Mouse (Mus musculus) adrenal gland, adult 8-10 months (tissue): Measurements from ENCODE around the gene Pdk1. TPM values are rescaled to one million over a fixed set of nuclear protein-coding genes. Genes with fewer than 3 reads are reported as not detected.
"Not testable (repeated sequence)": the region's sequence is repeated elsewhere in the genome, so short reads cannot be mapped to it uniquely, and the experiment has no call there.

Source experiments
- DNase-seq: peaks from one replicate; pipeline ENCODE4 v3.0.0; 2022
- total RNA-seq, 4 experiments: library from RNA; stranded (reverse); gene quantifications; 2 replicates each; pipeline ENCODE4 v1.2.4; 2022

The Pdk1 gene
- total RNA-seq, 4 experiments from 2014 or later, result 24.3 to 40.4 (median 31.7) TPM

DNA sequence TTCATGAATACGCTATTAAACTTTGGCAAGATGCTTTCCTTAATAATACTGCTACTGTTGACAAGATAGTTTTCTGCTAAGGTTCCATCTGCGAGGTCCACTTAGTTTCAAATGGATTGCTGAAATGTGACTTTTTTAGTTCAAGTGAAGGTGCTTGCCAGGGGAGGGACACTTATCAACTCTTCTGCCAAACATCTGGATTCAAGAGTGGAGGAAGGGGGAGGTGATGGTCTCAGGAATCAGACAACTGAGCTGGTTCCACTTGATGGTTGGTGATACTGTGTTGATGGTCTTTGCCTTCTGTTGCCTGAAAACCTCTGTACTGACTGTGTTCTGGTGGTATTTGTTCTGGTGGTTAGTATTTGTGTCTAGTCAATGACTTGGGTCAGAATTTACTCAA, 1.4 kb downstream of the Pdk1 start:
- DNase-seq, result no peak

DNA sequence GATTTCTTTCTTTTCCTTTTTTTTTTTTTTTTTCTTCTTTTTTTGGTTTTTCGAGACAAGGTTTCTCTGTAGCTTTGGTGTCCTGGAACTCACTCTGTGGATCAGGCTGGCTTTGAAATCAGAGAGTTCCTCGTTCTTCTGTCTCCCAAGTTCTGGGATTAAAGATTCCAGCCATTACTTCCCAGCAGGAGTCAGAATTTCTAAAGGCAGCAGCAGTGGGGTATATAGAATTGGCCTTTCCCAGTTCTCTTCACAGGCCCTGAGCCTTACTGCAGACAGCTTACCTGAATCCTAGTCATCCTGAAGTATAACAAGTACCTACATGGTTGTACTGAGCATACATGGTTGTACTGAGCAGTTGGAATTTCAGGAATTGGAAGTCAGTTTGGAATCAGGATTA, 1.8 kb downstream of the Pdk1 start:
- DNase-seq, result no peak

DNA sequence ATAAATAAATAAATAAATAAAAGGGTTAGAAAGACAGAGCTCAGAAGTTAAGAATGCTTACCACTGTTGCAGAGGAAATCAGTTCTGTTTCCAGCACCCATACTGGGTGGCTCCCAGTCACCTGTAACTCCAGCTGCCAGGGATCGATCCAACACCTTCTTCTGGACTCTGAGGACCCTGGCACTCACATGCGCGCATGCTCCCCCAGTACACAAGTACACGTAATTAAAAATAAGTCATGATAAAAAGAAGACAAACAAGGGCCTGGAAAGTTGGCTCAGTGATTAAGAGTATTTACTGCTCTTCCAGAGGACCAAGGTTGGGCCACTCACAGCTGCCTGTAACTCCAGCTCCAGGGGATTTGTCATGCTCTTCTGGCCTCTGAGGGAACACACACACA, 4.8 kb downstream of the Pdk1 start:
- no peak for DNase-seq

DNA sequence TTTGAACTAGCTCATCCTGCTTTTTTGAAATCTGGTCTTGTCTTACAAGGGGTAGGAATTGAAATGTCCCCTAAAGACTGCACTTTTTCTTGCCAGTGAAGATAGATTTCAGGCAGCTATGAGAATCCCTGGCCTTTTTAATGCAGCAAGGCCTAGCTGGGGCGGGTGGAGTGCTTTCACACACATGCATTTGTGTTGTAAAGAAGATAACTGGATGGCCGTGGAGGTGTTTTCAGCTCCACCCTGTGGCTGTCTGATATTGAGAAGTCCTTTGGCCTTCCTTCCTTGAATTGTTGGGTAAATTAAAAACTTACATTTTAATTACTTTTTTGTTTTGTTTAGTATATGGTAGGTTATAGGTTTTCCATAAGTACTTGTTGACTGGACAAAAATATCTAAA, 5.4 kb downstream of the Pdk1 start:
- no peak for DNase-seq

DNA sequence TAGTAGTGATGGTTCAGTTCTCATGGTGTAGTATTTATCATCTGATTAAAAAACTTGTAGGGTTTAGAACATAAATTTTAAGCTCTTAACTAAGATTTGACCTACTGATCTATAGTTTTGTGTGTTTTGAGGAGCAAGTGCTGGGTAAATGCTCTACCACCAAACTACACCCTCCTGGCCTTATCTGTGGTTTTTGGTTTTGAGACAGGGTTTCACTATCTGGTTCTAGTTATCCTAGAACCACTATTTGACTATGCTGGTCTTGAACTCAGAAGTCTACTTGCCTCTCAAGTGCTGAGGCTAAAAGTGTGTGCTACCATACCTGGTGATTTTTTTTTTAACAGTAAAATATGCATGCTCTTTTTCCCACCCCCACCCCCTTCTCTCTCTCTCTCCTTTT, 5.9 kb downstream of the Pdk1 start:
- no peak for DNase-seq

DNA sequence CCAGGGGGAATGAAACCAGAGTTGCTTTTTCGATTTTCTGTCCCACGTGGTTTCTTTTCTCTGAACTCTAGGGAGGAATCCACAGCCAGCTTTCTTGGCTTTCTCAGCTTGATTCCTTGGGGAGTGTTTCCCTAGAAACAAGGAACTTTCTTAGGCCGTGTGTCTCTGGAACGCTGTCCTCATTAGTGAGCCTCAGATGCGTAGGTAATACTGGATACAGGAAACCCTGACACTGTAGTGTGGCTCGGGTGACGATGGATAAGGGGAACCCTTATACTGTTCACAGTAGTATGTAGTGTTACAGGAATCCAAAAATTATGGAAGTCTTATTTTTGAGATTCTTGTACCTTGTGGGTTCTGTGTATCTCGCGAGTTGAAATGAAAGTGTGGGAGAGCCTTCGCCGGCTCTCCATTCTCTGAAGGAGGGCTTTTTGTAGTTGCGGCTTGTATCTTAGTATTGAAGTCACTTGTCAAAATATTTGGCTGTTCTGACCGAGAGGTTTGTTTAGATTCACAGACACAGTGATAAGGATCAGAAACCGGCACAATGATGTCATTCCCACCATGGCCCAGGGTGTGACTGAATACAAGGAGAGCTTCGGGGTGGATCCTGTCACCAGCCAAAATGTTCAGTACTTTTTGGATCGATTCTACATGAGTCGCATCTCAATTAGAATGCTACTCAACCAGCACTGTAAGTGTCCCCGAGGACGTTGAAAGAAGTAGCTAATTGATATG, 10.1 kb downstream of the Pdk1 start:
- DNase-seq, result no peak

DNA sequence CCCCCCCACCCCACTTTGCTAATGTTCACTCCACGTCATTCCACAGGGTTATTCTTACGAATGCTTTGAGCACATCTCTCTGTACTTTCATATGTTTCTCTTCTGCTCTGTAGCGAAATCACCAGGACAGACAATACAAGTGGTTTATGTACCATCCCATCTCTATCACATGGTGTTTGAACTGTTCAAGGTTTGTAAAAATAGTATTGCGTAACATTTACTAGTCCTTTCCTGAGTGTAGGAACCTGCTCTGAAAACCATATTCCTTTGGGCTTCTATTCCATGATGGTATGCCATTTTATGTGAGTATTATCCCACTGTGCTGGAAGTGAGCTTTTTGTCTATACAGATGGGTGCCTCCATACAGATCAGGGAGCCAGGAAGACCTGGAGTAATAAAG, 14.2 kb downstream of the Pdk1 start:
- DNase-seq, result no peak

DNA sequence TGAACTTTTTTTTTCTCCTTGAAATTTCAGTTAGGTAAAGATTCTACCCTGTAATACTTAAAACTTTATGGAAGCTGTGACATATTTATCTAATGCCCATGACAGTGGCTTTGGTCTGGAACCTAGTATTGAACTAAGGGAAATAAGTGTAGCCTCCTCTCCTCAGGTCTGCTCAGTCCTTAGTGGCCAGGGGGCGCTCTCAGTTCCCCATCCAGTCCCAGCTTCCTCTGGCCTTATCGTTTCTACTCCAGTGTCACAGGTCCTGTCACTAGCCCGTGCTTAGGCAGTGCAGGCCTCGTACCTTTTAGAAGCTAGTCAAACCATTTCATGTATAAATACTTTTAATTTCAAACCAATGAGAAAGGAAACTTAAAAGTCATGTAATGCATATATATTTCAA, 15.4 kb downstream of the Pdk1 start:
- DNase-seq, result no peak

DNA sequence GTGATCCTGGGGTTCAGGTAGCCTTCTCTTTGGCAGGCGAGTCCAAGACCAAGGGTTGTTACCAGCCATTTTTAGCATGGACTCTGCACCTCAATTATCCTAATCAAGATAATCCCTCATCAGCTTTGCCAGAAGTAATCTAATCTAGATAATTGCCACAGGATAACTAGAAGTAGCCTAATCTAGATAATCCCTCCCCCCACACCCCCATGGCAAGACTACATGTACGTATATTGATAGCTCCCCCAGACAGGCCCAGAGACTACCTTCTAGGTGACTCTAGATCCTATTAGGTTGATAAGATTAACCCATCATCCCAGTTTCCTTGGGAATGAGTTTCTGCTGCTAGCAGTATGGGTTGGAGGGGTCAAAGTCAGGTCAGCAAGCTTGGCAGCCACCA, 18.5 kb downstream of the Pdk1 start:
- no peak for DNase-seq

DNA sequence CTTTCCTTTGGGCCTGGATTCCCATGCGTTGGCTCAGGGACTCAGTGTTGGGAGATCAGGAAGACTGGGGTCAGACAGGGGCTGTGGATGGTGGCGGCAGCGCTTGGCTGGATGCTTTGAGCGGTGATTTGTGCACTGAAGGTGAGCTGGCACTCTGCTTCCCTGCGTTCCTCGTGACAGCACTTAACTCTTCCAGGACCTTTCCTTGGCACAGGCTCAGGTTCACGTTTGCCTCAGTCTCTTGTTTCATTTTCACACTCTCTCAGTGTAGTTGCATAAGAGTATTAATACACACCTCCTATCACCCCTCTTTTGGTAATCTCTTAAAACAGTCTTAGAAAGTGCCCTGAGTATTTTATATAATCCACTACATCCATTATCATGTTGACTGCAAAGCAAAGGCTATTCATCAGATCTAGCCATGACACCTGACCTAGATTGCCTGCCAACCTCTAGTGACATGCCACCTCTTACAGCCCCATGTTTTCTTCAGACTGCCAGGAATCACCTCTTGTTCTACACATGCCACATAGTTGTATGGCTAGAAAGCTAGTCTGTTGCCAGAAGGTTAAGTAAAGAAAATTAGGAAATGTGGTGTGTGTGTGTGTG, 19.8 kb downstream of the Pdk1 start:
- DNase-seq, result peak; percentile 13

DNA sequence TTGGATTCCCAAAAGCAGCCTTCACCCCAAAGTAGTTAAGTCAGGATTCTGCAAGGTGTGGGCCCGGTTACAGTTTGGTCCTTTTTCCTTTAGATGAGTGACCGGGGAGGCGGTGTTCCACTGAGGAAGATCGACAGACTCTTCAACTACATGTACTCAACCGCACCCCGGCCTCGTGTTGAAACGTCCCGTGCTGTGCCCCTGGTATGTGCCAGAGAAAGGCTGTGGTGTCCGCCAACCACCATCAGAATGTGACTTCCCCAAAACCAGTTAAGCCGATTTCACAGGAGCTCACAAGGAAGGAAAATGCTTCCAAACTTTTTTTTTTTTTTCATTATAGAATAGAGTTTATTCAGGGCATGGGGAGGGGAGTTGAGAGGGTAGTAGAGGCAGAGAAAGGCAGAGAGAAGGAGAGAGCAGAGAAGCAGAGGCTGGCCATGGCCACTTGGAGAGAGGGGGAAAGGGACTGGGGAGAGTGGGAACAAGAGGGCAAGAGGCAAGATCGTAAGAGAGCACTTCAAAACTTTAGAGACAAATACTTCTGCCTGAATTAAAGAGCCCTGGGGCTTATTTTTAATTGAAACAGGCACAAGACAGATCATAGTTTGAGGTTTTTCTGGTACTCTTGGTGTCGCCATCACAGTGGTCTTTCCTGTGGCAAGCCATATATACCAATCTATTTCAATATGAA, 22.7 kb downstream of the Pdk1 start:
- no peak for DNase-seq

DNA sequence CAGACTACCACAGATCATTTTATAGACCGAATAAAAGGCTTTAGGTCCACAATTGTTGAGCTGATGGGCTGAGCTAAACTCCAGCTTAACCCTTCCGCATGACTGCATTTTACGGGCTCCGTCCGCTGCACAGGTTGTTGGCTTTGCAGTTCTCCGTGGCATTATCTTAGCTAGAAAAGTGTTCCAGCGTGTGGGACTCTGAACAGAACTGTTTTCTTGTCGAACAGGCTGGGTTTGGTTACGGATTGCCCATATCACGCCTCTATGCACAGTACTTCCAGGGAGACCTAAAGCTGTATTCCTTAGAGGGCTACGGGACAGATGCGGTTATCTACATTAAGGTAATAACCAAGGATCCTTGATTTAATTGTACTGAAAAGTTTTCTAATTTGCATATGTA, 24.4 kb downstream of the Pdk1 start:
- DNase-seq, result no peak

DNA sequence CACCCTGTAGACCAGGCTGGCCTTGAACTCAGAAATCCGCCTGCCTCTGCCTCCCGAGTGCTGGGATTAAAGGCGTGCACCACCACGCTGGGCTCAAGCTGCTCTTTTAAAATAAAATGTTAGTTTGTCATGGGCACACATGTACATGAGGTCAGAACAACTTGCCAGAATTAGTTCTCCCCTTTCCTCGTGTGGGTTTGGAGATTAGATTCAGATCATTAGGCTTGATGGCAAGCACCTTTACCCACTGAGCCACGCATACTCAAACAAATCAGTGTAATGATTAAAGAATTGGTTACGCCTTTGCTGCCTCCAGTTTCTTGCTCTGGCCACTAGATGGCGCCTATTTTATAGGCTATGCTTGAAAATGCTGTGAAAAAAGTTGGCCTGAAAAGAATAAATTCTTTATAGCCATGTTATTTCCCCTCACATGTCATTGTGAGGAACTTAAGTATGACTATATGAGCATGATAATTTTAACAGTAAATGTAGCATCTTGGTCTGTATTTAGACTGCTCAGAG, 25.4 kb downstream of the Pdk1 start:
- no peak for DNase-seq

DNA sequence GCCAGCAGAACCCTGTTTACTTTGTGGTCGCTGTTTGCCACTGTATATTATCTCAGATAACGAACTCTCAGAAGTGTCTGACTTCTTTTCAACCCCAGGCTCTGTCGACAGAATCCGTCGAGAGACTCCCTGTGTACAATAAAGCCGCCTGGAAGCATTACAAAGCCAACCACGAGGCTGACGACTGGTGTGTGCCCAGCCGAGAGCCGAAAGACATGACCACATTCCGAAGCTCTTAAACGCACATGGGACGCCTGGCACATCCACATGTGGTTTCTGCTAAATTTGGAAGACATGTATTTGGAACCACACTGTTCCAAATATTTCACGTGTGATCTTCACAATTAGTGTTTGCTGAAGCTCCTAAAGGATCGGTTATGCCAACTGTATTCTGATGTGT, 26.9 kb downstream of the Pdk1 start:
- DNase-seq, result no peak

DNA sequence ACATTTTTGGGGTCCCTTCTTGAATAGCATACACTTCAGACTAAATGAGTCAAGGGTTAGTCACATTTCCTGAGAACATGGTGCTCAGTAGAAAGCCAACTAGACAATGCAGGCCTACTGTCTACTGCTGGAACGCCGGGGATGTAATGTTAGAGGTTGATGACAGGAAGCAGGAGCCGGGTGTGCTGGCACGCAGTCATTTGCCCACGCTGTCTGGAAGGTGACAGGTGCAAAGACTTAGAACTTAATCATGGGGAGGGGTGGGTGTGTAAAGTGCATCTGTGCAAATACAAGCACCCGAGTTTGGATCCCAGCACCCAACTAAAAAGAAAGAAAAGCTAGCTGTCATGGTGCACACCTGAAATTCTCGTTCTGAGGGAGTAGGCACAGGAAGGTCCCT, 32.1 kb downstream of the Pdk1 start:
- DNase-seq, result no peak

DNA sequence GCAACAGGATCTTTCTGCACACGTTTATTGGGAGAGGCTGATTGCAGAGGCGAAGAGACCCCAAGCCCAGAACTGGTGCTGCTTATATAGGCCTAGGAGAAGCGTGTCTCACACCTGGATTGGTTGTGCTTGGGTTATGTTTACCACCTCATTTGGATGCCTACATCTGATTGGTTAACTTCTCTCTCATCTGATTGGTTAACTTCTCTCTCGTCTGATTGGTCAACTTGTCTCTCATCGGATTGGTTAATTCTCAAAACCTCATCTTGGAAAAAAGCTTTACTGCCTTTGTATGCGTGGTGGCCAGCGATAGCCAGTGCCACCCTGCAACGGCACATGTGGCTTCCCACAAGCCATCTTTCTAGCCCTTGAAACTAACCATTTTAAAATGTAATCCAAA, 33.3 kb downstream of the Pdk1 start:
- DNase-seq, result not testable (repeated sequence)

DNA sequence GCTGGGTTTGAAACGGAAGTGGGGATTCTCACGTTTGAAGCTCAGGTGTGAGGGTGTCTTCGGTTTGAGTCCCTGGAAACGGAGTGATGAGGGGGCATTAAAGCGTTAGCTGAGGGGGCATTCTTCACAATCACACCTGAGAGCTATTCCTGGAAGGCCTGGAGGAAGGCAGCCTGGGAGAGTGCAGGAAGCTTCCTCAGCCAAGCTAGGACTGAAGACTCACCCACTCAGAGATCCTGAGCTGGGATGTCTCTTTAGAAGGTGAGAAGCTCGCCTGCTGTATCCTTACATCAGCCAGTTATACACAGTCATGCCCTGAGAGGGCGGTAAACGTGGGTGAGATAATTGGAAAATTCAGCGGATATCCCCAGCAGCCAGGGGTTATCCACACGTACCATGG, 40.9 kb downstream of the Pdk1 start:
- DNase-seq, result no peak

DNA sequence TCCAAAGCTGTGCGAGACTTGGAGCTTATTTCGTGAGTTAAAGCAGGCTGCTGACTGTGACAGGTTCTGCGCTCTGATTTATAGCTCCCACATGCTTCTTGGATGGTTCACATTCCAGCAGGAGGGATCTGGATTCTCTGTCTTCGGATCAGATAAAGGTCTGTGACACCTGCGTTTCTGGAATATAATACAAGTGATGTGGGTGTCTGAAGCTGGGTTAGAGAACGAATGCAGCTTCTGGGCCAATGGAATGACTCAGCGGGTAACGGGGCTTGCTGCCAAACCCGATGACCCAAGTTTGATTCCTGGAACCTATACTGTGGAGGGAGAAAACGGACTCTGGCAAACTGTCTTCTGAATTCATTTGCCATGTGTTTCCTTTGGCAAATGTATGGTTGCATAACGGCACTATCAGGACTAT, 46.2 kb downstream of the Pdk1 start:
- no peak for DNase-seq

DNA sequence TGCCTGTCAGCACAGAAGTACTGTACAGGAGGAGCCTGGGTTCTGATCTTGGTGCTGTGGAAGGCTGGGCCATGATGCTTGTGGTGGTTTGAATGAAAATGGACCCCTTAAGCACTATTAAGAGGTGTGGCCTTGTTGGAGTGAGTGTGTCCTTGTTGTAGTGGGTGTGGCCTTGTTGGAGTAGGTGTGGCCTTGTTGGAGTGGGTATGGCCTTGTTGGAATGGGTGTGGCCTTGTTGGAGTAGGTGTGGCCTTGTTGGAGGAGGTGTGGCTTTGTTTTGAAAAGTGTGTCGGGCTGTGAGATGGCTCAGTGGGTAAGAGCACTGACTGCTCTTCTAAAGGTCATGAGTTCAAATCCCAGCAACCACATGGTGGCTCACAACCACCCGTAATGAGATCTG, 51.9 kb downstream of the Pdk1 start:
- not testable (repeated sequence) for DNase-seq

DNA sequence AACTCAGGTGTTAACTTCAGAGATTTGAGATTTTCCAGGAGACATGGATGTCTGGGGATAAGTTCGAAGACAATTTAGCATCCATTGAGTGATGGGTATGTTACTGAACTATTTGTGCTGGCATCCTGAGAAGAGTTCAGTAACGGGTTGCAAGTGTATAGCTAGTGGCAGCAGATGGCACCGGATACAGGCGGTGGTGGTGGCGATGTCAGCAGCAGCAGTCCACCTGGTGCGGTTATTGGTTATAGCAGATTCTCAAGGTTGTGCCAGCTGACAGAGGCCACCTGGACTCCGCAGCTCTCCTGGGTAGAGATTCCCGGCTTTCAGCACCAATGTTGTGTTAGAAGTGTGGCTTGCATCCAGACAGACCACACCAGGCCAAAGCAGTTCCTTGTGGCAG, 61.0 kb downstream of the Pdk1 start:
- no peak for DNase-seq

DNA sequence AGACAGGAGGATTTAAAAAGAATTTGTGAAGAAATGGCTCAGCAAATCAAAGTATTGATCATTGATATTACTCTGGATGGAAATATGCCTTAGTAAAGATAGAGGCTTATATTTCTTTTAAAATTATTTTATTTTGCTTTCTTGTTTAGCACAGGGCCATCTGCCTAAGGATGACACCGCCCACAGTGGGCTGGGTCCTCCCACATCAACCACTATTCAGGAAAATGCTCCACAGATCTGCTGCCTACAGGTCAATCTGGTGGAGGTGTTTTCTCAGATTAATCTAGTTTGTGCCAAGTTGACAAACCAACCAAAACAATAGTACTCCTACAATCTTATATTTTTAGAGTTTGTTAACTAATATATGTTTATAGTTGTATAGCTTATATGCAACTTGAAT, 63.7 kb downstream of the Pdk1 start:
- no peak for DNase-seq

DNA sequence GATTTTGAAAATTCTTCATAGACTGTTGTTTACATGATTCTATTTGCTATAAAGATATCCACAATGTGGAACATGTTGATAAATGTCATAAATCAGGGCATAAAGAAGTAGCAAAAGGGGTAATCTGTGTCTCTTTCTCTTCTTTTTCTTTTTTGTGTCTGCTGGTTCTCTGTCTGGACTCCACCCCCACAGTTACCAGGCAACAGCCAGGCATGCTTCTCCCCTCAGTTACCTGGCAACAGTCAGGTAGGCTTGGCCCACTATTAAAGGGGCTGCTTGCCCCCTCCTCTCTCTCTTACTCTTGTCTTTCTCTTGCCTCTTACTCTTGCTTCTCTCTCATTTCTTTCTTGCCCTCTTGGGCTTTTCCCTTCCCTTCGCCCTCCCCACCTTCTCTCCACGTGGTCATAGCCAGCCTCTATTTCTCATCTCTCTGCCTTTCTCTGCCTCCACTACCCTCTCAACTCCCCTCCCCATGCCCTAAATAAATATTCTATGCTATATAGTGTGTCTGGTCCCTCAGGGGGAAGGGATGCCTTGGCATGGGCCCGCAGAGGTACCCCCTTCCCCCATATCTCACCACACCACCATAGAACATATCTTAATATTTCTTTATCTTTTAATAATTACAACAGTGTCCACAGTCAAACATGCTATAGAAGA, 64.8 kb downstream of the Pdk1 start:
- no peak for DNase-seq

DNA sequence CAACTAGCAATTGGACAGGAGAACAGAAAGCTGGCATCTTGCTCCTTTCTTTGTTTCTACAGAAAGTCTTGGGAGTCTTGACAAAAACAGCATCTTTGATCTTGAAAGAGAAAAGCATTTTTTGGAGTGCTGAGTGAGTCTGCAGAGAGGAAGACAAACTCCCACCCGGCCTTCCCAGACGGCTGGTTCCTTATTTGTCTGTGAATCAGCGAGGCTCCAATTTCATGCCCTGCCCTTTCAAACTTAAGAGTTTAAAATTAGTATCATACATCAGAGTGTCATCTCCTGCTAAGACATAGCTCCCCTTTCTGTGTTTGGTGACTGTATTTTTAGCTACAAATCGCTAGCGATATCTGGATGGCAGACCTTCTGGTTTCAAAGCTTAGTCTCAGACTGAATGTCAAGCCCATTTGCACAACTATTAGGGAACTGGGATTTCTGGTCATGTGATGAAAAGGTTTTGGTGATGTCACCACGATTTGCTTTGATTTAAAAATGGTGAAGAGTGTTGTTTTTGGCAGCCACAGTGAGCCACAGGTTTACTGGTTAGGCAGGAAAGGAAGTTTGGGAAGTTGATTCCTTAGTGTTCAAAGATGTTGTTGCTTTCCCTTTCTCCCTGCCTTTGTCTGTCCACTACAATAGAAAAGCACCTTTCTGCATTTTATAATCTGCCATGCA, 65.8 kb downstream of the Pdk1 start:
- no peak for DNase-seq
